Mouse (Mus musculus) layer of hippocampus, adult 11-12 months (tissue): Measurements from ENCODE around the gene Gsdma2.

Source experiments
- DNase-seq: peaks from one replicate; pipeline ENCODE4 v3.0.0; 2022; ENCODE audit warnings: low spot score

The Gsdma2 gene

DNA sequence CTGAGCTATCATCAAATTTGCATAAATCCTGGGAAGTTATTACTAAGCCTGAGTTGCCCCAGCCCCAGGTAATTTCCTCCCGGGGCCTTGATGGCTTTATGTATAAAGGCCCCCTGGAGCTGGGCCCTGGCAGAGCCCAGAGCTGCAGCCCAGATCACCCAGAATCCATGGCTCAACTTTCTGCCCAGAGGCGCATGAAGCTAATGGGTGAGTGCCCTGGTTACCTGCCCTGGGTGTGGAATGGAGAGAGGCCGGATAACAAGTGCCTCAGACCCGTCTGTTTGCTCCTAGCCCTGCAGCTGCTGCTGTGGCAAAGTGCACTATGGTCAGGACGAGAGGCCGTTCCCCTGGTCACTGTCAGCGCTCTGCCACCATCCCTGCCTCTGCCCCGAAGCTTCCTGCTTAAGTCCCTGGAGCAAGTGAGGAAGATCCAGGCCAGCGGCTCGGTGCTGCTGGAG, 54.7 kb downstream of the Gsdma2 start, which contains the start of gene Csf3:
TSS of gene Csf3 (plus strand) at position 51 of the 458 bp plus-strand sequence.
- no peak for DNase-seq

DNA sequence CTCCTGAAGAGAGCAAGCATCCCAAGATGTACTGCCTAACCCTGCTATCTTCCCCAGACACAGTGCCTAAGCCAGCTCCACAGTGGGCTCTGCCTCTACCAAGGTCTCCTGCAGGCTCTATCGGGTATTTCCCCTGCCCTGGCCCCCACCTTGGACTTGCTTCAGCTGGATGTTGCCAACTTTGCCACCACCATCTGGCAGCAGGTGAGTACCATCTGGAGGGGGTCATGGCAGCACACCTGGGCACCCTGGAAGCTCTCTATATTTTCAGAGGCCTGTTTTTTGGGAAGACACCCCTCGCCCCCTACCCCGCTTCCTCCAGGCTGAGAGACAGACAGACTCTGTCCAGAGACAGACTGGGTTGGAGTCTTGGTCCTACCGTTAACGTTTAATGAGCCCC, 55.8 kb downstream of the Gsdma2 start:
- no peak for DNase-seq

DNA sequence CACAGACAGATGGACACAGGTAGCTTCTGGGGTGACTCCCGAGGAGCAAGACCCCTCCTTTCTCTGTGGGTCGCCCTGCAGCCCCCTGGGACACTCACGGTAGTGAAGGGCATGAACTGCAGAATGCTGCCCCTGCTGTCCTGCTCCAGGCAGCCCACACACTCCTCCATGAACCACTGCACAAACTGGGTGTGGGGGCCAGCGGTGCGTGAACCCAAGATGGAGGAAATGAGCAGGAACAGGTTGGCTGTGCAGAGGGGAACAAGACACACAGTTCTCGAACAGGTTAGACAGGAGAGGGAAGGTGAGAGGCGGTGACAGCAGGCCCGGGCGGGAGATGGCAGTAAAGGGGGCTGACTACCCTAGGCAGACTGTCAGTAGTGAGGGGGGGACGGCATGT, 58.5 kb downstream of the Gsdma2 start:
- no peak for DNase-seq
